Mouse (Mus musculus): Measurements from ENCODE around the gene Gm8127. TPM values are rescaled to one million over a fixed set of nuclear protein-coding genes. Genes with fewer than 3 reads are reported as not detected.
"Not testable (repeated sequence)": the region's sequence is repeated elsewhere in the genome, so short reads cannot be mapped to it uniquely, and the experiment has no call there.

The Gm8127 gene
- total and polyA plus RNA-seq, 3 experiments = not detected

GRCm38 (mm10) chr14:43258349-43258748, 35.3 kb downstream of the Gm8127 start, which contains the start of gene Gm8126:
Gene Gm8126 (plus strand): TSS chr14:43258649.
- not testable (repeated sequence) for H3K4me1 ChIP-seq (ENCODE audit: control insufficient read depth in 1 of 2, insufficient read depth in 2 of 2, low read length in 2 of 2); H3K27me3 ChIP-seq (ENCODE audit: control insufficient read depth in 1 of 2, insufficient read depth in 2 of 2, low read length in 2 of 2); H3K79me2 ChIP-seq (ENCODE audit: control insufficient read depth, insufficient read depth, low read length, poor library complexity); H3K4me3 ChIP-seq (ENCODE audit: control insufficient read depth in 1 of 2, insufficient read depth in 1 of 2, low read depth in 2 of 2, low read length in 2 of 2); DNase-seq (ENCODE audit: low read depth, low spot score); H3K36me3 ChIP-seq (ENCODE audit: control insufficient read depth in 1 of 2, insufficient read depth in 2 of 2, low read length in 2 of 2); H3K9ac ChIP-seq (ENCODE audit: control insufficient read depth, low read depth, low read length, poor library complexity, severe bottlenecking); H3K9me3 ChIP-seq (replicated peaks; ENCODE audit: insufficient read depth, low read length); H3K27ac ChIP-seq (ENCODE audit: control insufficient read depth, low read depth, low read length)

- H3K36me3 ChIP-seq (ENCODE audit: control insufficient read depth in 1 of 2, insufficient read depth in 2 of 2, low read length in 2 of 2); H3K4me3 ChIP-seq (ENCODE audit: control insufficient read depth in 1 of 2, insufficient read depth in 1 of 2, low read depth in 2 of 2, low read length in 2 of 2); DNase-seq (ENCODE audit: low read depth, low spot score); H3K79me2 ChIP-seq (ENCODE audit: control insufficient read depth, insufficient read depth, low read length, poor library complexity); H3K9ac ChIP-seq (ENCODE audit: control insufficient read depth, low read depth, low read length, poor library complexity, severe bottlenecking); H3K9me3 ChIP-seq (replicated peaks; ENCODE audit: insufficient read depth, low read length); H3K27ac ChIP-seq (ENCODE audit: control insufficient read depth, low read depth, low read length); H3K27me3 ChIP-seq (ENCODE audit: control insufficient read depth in 1 of 2, insufficient read depth in 2 of 2, low read length in 2 of 2); H3K4me1 ChIP-seq (ENCODE audit: control insufficient read depth in 1 of 2, insufficient read depth in 2 of 2, low read length in 2 of 2): not testable (repeated sequence)
Observed at GRCm38 (mm10) chr14:43256511-43256910, 37.1 kb downstream of the Gm8127 start.

GRCm38 (mm10) chr14:43250549-43251253, 42.9 kb downstream of the Gm8127 start:
- not testable (repeated sequence) for H3K36me3 ChIP-seq (ENCODE audit: control insufficient read depth in 1 of 2, insufficient read depth in 2 of 2, low read length in 2 of 2); H3K27ac ChIP-seq (ENCODE audit: control insufficient read depth, low read depth, low read length)

GRCm38 (mm10) chr14:43249611-43250170, 43.9 kb downstream of the Gm8127 start:
- H3K36me3 ChIP-seq (ENCODE audit: control insufficient read depth in 1 of 2, insufficient read depth in 2 of 2, low read length in 2 of 2); DNase-seq (ENCODE audit: low read depth, low spot score); H3K27me3 ChIP-seq (ENCODE audit: control insufficient read depth in 1 of 2, insufficient read depth in 2 of 2, low read length in 2 of 2); H3K4me3 ChIP-seq (ENCODE audit: control insufficient read depth in 1 of 2, insufficient read depth in 1 of 2, low read depth in 2 of 2, low read length in 2 of 2); H3K4me1 ChIP-seq (ENCODE audit: control insufficient read depth in 1 of 2, insufficient read depth in 2 of 2, low read length in 2 of 2); H3K9me3 ChIP-seq (replicated peaks; ENCODE audit: insufficient read depth, low read length); H3K27ac ChIP-seq (ENCODE audit: control insufficient read depth, low read depth, low read length); H3K79me2 ChIP-seq (ENCODE audit: control insufficient read depth, insufficient read depth, low read length, poor library complexity); H3K9ac ChIP-seq (ENCODE audit: control insufficient read depth, low read depth, low read length, poor library complexity, severe bottlenecking): not testable (repeated sequence)

More at GRCm38 (mm10) chr14:43250549-43251253, 42.9 kb downstream of the Gm8127 start:
- not testable (repeated sequence) for H3K79me2 ChIP-seq (ENCODE audit: control insufficient read depth, insufficient read depth, low read length, poor library complexity); H3K4me3 ChIP-seq (ENCODE audit: control insufficient read depth in 1 of 2, insufficient read depth in 1 of 2, low read depth in 2 of 2, low read length in 2 of 2); H3K27me3 ChIP-seq (ENCODE audit: control insufficient read depth in 1 of 2, insufficient read depth in 2 of 2, low read length in 2 of 2); DNase-seq (ENCODE audit: low read depth, low spot score); H3K9ac ChIP-seq (ENCODE audit: control insufficient read depth, low read depth, low read length, poor library complexity, severe bottlenecking); H3K9me3 ChIP-seq (replicated peaks; ENCODE audit: insufficient read depth, low read length); H3K4me1 ChIP-seq (ENCODE audit: control insufficient read depth in 1 of 2, insufficient read depth in 2 of 2, low read length in 2 of 2)

Other genes with a start within 250 kb of the Gm8127 start
- not detected in 2 replicates for gene Gm8094, start 217.2 kb downstream of the Gm8127 start, total RNA-seq (2012; rRNA removed)
- not detected for gene Gm8094, start 217.2 kb downstream of the Gm8127 start, polyA plus RNA-seq (2012; ENCODE audit: insufficient read depth in 1 of 2, insufficient read length in 2 of 2, low read depth in 1 of 2, low replicate concordance in 2 of 2, missing spikeins in 1 of 2)
- not detected in 2 replicates for gene Gm8104, start 193.2 kb downstream of the Gm8127 start, total RNA-seq (2012; rRNA removed)
- gene Gm8104, start 193.2 kb downstream of the Gm8127 start, polyA plus RNA-seq (2012; ENCODE audit: insufficient read depth in 1 of 2, insufficient read length in 2 of 2, low read depth in 1 of 2, low replicate concordance in 2 of 2, missing spikeins in 1 of 2) = not detected
- gene Gm7233, start 114.0 kb downstream of the Gm8127 start, total RNA-seq (2012; rRNA removed) = not detected in 2 replicates
- gene Gm7233, start 114.0 kb downstream of the Gm8127 start, polyA plus RNA-seq (2012; ENCODE audit: insufficient read depth in 1 of 2, insufficient read length in 2 of 2, low read depth in 1 of 2, low replicate concordance in 2 of 2, missing spikeins in 1 of 2) = not detected
- not detected in 2 replicates for gene Gm8122, start 58.5 kb downstream of the Gm8127 start, total RNA-seq (2012; rRNA removed)
- gene Gm8122, start 58.5 kb downstream of the Gm8127 start, polyA plus RNA-seq (2012; ENCODE audit: insufficient read depth in 1 of 2, insufficient read length in 2 of 2, low read depth in 1 of 2, low replicate concordance in 2 of 2, missing spikeins in 1 of 2) = not detected
- not detected in 2 replicates for gene Gm8126, start 35.2 kb downstream of the Gm8127 start, total RNA-seq (2012; rRNA removed)
- not detected for gene Gm8126, start 35.2 kb downstream of the Gm8127 start, polyA plus RNA-seq (2012; ENCODE audit: insufficient read depth in 1 of 2, insufficient read length in 2 of 2, low read depth in 1 of 2, low replicate concordance in 2 of 2, missing spikeins in 1 of 2)
- gene Gm9732, start 18.8 kb downstream of the Gm8127 start, total RNA-seq (2012; rRNA removed) = 0.08 TPM in 1 of 2 replicates, not detected in the other
- gene Gm9732, start 18.8 kb downstream of the Gm8127 start, polyA plus RNA-seq (2012; ENCODE audit: insufficient read depth in 1 of 2, insufficient read length in 2 of 2, low read depth in 1 of 2, low replicate concordance in 2 of 2, missing spikeins in 1 of 2) = not detected
- gene 1700001F09Rik, start 54.0 kb upstream of the Gm8127 start, total RNA-seq (2012; rRNA removed) = not detected in 2 replicates
- gene 1700001F09Rik, start 54.0 kb upstream of the Gm8127 start, polyA plus RNA-seq (2012; ENCODE audit: insufficient read depth in 1 of 2, insufficient read length in 2 of 2, low read depth in 1 of 2, low replicate concordance in 2 of 2, missing spikeins in 1 of 2) = not detected
- not detected in 2 replicates for gene Gm8138, start 122.5 kb upstream of the Gm8127 start, total RNA-seq (2012; rRNA removed)
- not detected for gene Gm8138, start 122.5 kb upstream of the Gm8127 start, polyA plus RNA-seq (2012; ENCODE audit: insufficient read depth in 1 of 2, insufficient read length in 2 of 2, low read depth in 1 of 2, low replicate concordance in 2 of 2, missing spikeins in 1 of 2)
- gene Gm5799, start 249.7 kb upstream of the Gm8127 start, total RNA-seq (2012; rRNA removed) = not detected in 2 replicates
- gene Gm5799, start 249.7 kb upstream of the Gm8127 start, polyA plus RNA-seq (2012; ENCODE audit: insufficient read depth in 1 of 2, insufficient read length in 2 of 2, low read depth in 1 of 2, low replicate concordance in 2 of 2, missing spikeins in 1 of 2) = not detected